Comparison of ENCODE assay signal across 18 mouse cellular contexts in genomic region chr7:125886116-125886680, GRCm38 (mm10).
A peak's percentile ranks its signal among the peaks of the same experiment; 100 is the strongest.
DNase-seq lines count a peak whose midpoint lies in the region; ATAC-seq lines count a peak whose summit lies in the region.
"Had no signal": no experiment of that assay in that cellular context is flagged by ENCODE, and none has a peak within 500 bp of the region (broad histone marks: within the 10 kb centered on the region; RNA-seq: fewer than 3 reads in every experiment).

No protein-coding gene starts in this region.

- no peak overlapping the region for H3K4me2 ChIP-seq in midbrain, embryonic 13.5 days (replicated peaks)
- H3K4me2 ChIP-seq: embryonic facial prominence, embryonic 13.5 days; neural tube, embryonic 15.5 days; stomach, embryonic 15.5 days had no signal

- H3K27me3 ChIP-seq in embryonic facial prominence, embryonic 10.5 days (replicated peaks; ENCODE audit: low read depth, poor library complexity, severe bottlenecking) = 0 out of 2 replicates have a peak, but pooled peaks cover 3% of the 10 kb centered on the region
- H3K27me3 ChIP-seq in midbrain, embryonic 13.5 days = no peaks in the 10 kb centered on the region
- H3K27me3 ChIP-seq: embryonic facial prominence, embryonic 13.5 days; neural tube, embryonic 15.5 days; stomach, embryonic 15.5 days had no signal

- no peak overlapping the region for H3K4me3 ChIP-seq in embryonic facial prominence, embryonic 10.5 days
- H3K4me3 ChIP-seq in midbrain, embryonic 13.5 days (replicated peaks) = no peak overlapping the region
- H3K4me3 ChIP-seq: embryonic facial prominence, embryonic 13.5 days; neural tube, embryonic 15.5 days; stomach, embryonic 15.5 days had no signal

- DNase-seq in gastrocnemius, postnatal 25 days = peak; percentile 31
- no peak for DNase-seq in gastrocnemius, postnatal 4 days (ENCODE audit: low spot score in 2 of 2)
- DNase-seq in embryonic facial prominence, embryonic 10.5 days (ENCODE audit: low spot score) = no peak
- DNase-seq in forelimb bud, embryonic 11.5 days (ENCODE audit: low read depth, low spot score) = peak; percentile 56
- no peak for DNase-seq in layer of hippocampus, postnatal 36 days
- no peak for DNase-seq in embryo, embryonic 11 days
- no peak for DNase-seq in T-cell, adult 2 months (ENCODE audit: low spot score)
- DNase-seq: adrenal gland, adult 2 months; cerebellum, adult 9-10 months; kidney, adult 11 months; liver, postnatal 0 days; lung, postnatal 10 days; right cerebral cortex, postnatal 14 days; thymus, adult 18-20 months had no signal

- H3K36me3 ChIP-seq in embryonic facial prominence, embryonic 10.5 days (replicated peaks) = no peaks in the 10 kb centered on the region
- no peaks in the 10 kb centered on the region for H3K36me3 ChIP-seq in midbrain, embryonic 13.5 days
- H3K36me3 ChIP-seq: embryonic facial prominence, embryonic 13.5 days; neural tube, embryonic 15.5 days; stomach, embryonic 15.5 days had no signal

- WGBS in embryonic facial prominence, embryonic 10.5 days = 82% methylated on average over 4 of the region's 4 CpGs
- WGBS in midbrain, embryonic 13.5 days = 68% methylated on average over 4 of the region's 4 CpGs

- peak overlapping the region; percentile 70; the same call in 1 of the 2 replicates for H3K27ac ChIP-seq in embryonic facial prominence, embryonic 10.5 days (replicated peaks)
- 0 out of 2 replicates have a peak overlapping the region, but pooled peaks have one; percentile 2 for H3K27ac ChIP-seq in midbrain, embryonic 13.5 days
- H3K27ac ChIP-seq: embryonic facial prominence, embryonic 13.5 days; neural tube, embryonic 15.5 days; stomach, embryonic 15.5 days had no signal

- peak; percentile 19; the same call in 1 of the 2 replicates for ATAC-seq in midbrain, embryonic 13.5 days
- ATAC-seq: liver, postnatal 0 days had no signal

- H3K4me1 ChIP-seq in embryonic facial prominence, embryonic 10.5 days = peaks cover 48% of the 10 kb centered on the region
- peaks cover 29% of the 10 kb centered on the region for H3K4me1 ChIP-seq in midbrain, embryonic 13.5 days (replicated peaks)

- no peaks in the 10 kb centered on the region for H3K9me3 ChIP-seq in embryonic facial prominence, embryonic 10.5 days
- H3K9me3 ChIP-seq in midbrain, embryonic 13.5 days = no peaks in the 10 kb centered on the region
- H3K9me3 ChIP-seq: embryonic facial prominence, embryonic 13.5 days; neural tube, embryonic 15.5 days; stomach, embryonic 15.5 days had no signal

- no peak overlapping the region for H3K9ac ChIP-seq in midbrain, embryonic 13.5 days (replicated peaks)
- H3K9ac ChIP-seq: embryonic facial prominence, embryonic 13.5 days; liver, postnatal 0 days; neural tube, embryonic 15.5 days; stomach, embryonic 15.5 days had no signal

Comparison
In these comparisons a context has a peak if more than half of its experiments do, and no peak if none do; other contexts are left out.
1. DNase-seq: peak in gastrocnemius, postnatal 25 days (single experiment) and forelimb bud, embryonic 11.5 days (single experiment); none in gastrocnemius, postnatal 4 days (0 of 2), embryonic facial prominence, embryonic 10.5 days (single experiment), layer of hippocampus, postnatal 36 days (0 of 2), embryo, embryonic 11 days (single experiment) and T-cell, adult 2 months (single experiment).